Mouse (Mus musculus) adrenal gland, postnatal 36 days (tissue): ENCODE results near the gene Tas2r117. TPM values are rescaled to one million over a fixed set of nuclear protein-coding genes. Genes with fewer than 3 reads are reported as not detected.

Experiments used
- DNase-seq, 2 experiments: peaks; one replicate each; pipeline ENCODE4 v3.0.0; 2021; ENCODE audit warnings: mixed read lengths in 1 of 2
- long read RNA-seq, 2 experiments: library from polyadenylated mRNA; stranded (forward); transcript quantifications; one replicate each; pipeline ENCODE4 v2.0.0; 2021; ENCODE audit warnings: borderline sequencing depth in 2 of 2
- total RNA-seq, 2 experiments: library from RNA; stranded (reverse); gene quantifications; 2 replicates each; pipeline ENCODE4 v1.2.3; 2021

Gene Tas2r117
- not detected for total RNA-seq
- long read RNA-seq, experiment 1: 0 reads
- long read RNA-seq, experiment 2: 0 reads

GRCm38 (mm10) chr6:132802518-132802917 lies at the start of gene Tas2r117:
Gene Tas2r117 (plus strand): TSS chr6:132802818.
- no peak for DNase-seq

- no peak for DNase-seq
These were observed 48.2 kb upstream of the Tas2r117 start, which contains the start of gene Tas2r124 for GRCm38 (mm10) chr6:132754430-132754829. Gene Tas2r124 (plus strand): TSS chr6:132754730.

DNA sequence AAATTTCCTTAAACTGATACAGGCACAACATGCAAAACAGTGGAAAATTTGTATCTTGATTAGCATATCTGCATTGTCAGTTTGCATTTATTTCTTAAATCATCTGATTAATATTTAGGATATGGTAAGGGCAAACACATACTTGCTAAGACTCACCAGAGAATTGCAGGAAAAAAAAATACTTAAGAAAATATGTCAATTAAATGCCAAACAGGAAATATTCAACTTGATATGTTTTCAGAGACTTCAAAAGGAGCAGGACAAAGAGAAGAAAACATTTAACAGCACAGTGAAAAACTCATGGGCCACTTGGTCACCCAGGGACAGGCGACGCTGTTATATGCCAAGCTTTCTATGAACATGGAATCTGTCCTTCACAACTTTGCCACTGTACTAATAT lies 40.8 kb upstream of the Tas2r117 start, which contains the start of gene Tas2r102:
Gene Tas2r102 (plus strand): TSS at position 301 of the 400 bp plus-strand sequence.
- DNase-seq: no peak

DNA sequence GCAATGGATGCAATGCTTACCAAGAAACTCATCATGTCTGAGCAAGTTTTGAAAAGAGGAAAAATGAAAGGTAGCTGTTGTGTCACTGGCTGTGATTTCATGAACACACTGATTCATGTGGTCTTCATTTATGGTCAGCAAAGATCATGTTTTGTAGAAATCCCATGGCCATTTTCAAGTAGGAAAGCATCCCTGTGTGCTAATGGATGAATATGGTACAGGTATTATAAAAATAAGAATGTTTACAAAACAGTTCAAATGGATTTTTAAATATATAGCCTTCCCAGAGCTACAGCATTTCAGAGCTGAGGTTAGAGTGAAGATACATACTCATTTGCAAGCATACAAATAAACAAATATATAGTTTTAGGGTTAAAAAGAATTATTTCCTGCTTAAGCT lies 24.6 kb upstream of the Tas2r117 start, which contains the start of gene Tas2r136:
Gene Tas2r136 (minus strand): TSS at position 101 of the 400 bp plus-strand sequence.
- DNase-seq: no peak

GRCm38 (mm10) chr6:132795393-132795792 lies 7.2 kb upstream of the Tas2r117 start:
- DNase-seq: no peak

GRCm38 (mm10) chr6:132846842-132847241 lies 44.2 kb downstream of the Tas2r117 start, which contains the start of gene Tas2r123:
Gene Tas2r123 (plus strand): TSS chr6:132847142.
- DNase-seq: no peak

Other genes starting within 250 kb of the Tas2r117 start
- gene Prh1, start 233.0 kb upstream of the Tas2r117 start, total RNA-seq: not detected
- not detected for gene Prp2, start 206.9 kb upstream of the Tas2r117 start, total RNA-seq
- gene A630073D07Rik, start 151.3 kb upstream of the Tas2r117 start, total RNA-seq: not detected
- gene Tas2r120, start 145.9 kb upstream of the Tas2r117 start, total RNA-seq: not detected
- not detected for gene Tas2r121, start 101.8 kb upstream of the Tas2r117 start, total RNA-seq
- gene Tas2r122, start 90.9 kb upstream of the Tas2r117 start, total RNA-seq: not detected
- not detected for gene Tas2r115, start 64.8 kb upstream of the Tas2r117 start, total RNA-seq
- gene Tas2r124, start 48.1 kb upstream of the Tas2r117 start, total RNA-seq: not detected
- not detected for gene Tas2r102, start 40.7 kb upstream of the Tas2r117 start, total RNA-seq
- gene Tas2r136, start 24.7 kb upstream of the Tas2r117 start, total RNA-seq: not detected
- gene Tas2r123, start 44.3 kb downstream of the Tas2r117 start, total RNA-seq: not detected
- gene Tas2r116, start 52.6 kb downstream of the Tas2r117 start, total RNA-seq: not detected
- gene Tas2r110, start 65.2 kb downstream of the Tas2r117 start, total RNA-seq: not detected
- gene Tas2r113, start 90.2 kb downstream of the Tas2r117 start, total RNA-seq: not detected
- not detected for gene Tas2r125, start 106.8 kb downstream of the Tas2r117 start, total RNA-seq
- gene Tas2r129, start 148.3 kb downstream of the Tas2r117 start, total RNA-seq: not detected
- gene Tas2r131, start 155.1 kb downstream of the Tas2r117 start, total RNA-seq: not detected
- not detected for gene Tas2r109, start 178.1 kb downstream of the Tas2r117 start, total RNA-seq
- not detected for gene Tas2r103, start 234.3 kb downstream of the Tas2r117 start, total RNA-seq